Mouse (Mus musculus) adrenal gland, adult (tissue): Measurements from ENCODE around the gene Isy1.

Source experiments
- DNase-seq, 2 experiments: peaks; one replicate each; pipeline ENCODE4 v3.0.0; 2022 to 2023; ENCODE audit warnings: low spot score in 1 of 2; ENCODE audit not compliant: inconsistent age in 2 of 2

Isy1 gene

GRCm38 (mm10) chr6:87838551-87839197 is at the start of gene Isy1:
Gene Isy1, minus strand, starts transcription at chr6:87838798.
- peak; percentile 97 to 99 for DNase-seq

- peak; percentile 100 for DNase-seq
These were observed 49.1 kb upstream of the Isy1 start, which contains the start of gene Copg1 for GRCm38 (mm10) chr6:87887594-87888233. Gene Copg1, plus strand, starts transcription at chr6:87887814.

GRCm38 (mm10) chr6:87886721-87887120 is 48.1 kb upstream of the Isy1 start:
- DNase-seq, result no peak

- peak; percentile 91 to 93 for DNase-seq
These were observed 44.2 kb upstream of the Isy1 start for GRCm38 (mm10) chr6:87882816-87883215.

- no peak for DNase-seq
These were observed 43.6 kb upstream of the Isy1 start for GRCm38 (mm10) chr6:87882221-87882620.

GRCm38 (mm10) chr6:87879628-87880027 is 41.0 kb upstream of the Isy1 start:
- no peak for DNase-seq

GRCm38 (mm10) chr6:87879010-87879409 is 40.4 kb upstream of the Isy1 start:
- no peak for DNase-seq

GRCm38 (mm10) chr6:87876068-87876643 is 37.6 kb upstream of the Isy1 start:
- peak; percentile 68 to 84 for DNase-seq

- DNase-seq, result peak in 1 of 2 experiments; percentile 44
These were observed 37.0 kb upstream of the Isy1 start for GRCm38 (mm10) chr6:87875562-87875961.

- peak; percentile 41 to 68 for DNase-seq
These were observed 36.5 kb upstream of the Isy1 start for GRCm38 (mm10) chr6:87875083-87875482.

- DNase-seq, result no peak
These were observed 35.4 kb upstream of the Isy1 start for GRCm38 (mm10) chr6:87873963-87874362.

GRCm38 (mm10) chr6:87873104-87873503 is 34.5 kb upstream of the Isy1 start:
- DNase-seq, result peak in 1 of 2 experiments; percentile 53

GRCm38 (mm10) chr6:87871240-87871639 is 32.6 kb upstream of the Isy1 start:
- no peak for DNase-seq

GRCm38 (mm10) chr6:87870440-87870839 is 31.8 kb upstream of the Isy1 start:
- DNase-seq, result no peak

- peak; percentile 94 to 96 for DNase-seq
These were observed 30.4 kb upstream of the Isy1 start for GRCm38 (mm10) chr6:87868871-87869506.

- no peak for DNase-seq
These were observed 28.7 kb upstream of the Isy1 start for GRCm38 (mm10) chr6:87867256-87867655.

GRCm38 (mm10) chr6:87866211-87866610 is 27.6 kb upstream of the Isy1 start:
- DNase-seq, result no peak

GRCm38 (mm10) chr6:87857071-87857470 is 18.5 kb upstream of the Isy1 start:
- DNase-seq, result peak; percentile 55 to 59

- no peak for DNase-seq
These were observed 14.8 kb upstream of the Isy1 start for GRCm38 (mm10) chr6:87853446-87853845.

- DNase-seq, result no peak
These were observed 13.3 kb upstream of the Isy1 start for GRCm38 (mm10) chr6:87851871-87852270.

GRCm38 (mm10) chr6:87850900-87851614 is 12.5 kb upstream of the Isy1 start, which contains the start of gene Cnbp:
Gene Cnbp, minus strand, starts transcription at chr6:87851106.
- peak; percentile 97 to 98 for DNase-seq
